Mouse (Mus musculus) layer of hippocampus, postnatal 36 days (tissue): Measurements from ENCODE around the gene Myh9. TPM values are rescaled to one million over a fixed set of nuclear protein-coding genes. Genes with fewer than 3 reads are reported as not detected.

ENCODE experiments used
- total RNA-seq, 2 experiments: library from RNA; stranded (reverse); gene quantifications; 2 replicates each; pipeline ENCODE4 v1.2.3; 2021

The Myh9 gene
- total RNA-seq, 2 experiments from 2014 or later: 92.4 to 103 TPM

Other genes with a start within 250 kb of the Myh9 start
- gene Apol10b, start 246.1 kb downstream of the Myh9 start, total RNA-seq: under 1 TPM; 0.20 to 0.38 TPM
- not detected for gene Gm36245, start 242.9 kb downstream of the Myh9 start, total RNA-seq
- gene Apol11b, start 198.9 kb downstream of the Myh9 start, total RNA-seq: not detected
- not detected for gene Apol7e, start 143.3 kb downstream of the Myh9 start, total RNA-seq
- gene Apol9b, start 113.1 kb downstream of the Myh9 start, total RNA-seq: not detected
- gene Apol8, start 85.2 kb downstream of the Myh9 start, total RNA-seq: 1 to 10 TPM; 4.0 to 6.7 TPM
- gene Txn2, start 86.8 kb upstream of the Myh9 start, total RNA-seq: 100 to 1,000 TPM; 125 to 135 TPM
- 10 to 100 TPM; 10.5 to 11.8 TPM for gene Foxred2, start 114.5 kb upstream of the Myh9 start, total RNA-seq
- 100 to 1,000 TPM in 1 of 2 experiments, 10 to 100 TPM in 1; 96.9 to 102 TPM for gene Eif3d, start 128.6 kb upstream of the Myh9 start, total RNA-seq